ENCODE assay signal across 8 mouse cellular contexts in genomic region chr7:13010005-13010908, GRCm38 (mm10). TPM values are rescaled to one million over a fixed set of nuclear protein-coding genes. Genes with fewer than 3 reads are reported as not detected.
A peak's percentile ranks its signal among the peaks of the same experiment; 100 is the strongest.
DNase-seq lines count a peak whose midpoint lies in the region; ATAC-seq and TF ChIP-seq lines count a peak whose summit lies in the region.

Gene Zbtb45, minus strand, starts transcription at chr7:13010034.

- peak; percentile 88 for ATAC-seq in heart, embryonic 12.5 days (ENCODE audit: insufficient number of reproducible peaks, low FRiP score)
- ATAC-seq in heart, embryonic 15.5 days (replicated peaks; ENCODE audit: insufficient number of reproducible peaks, insufficient read depth, low FRiP score, low read depth): no peak; the same call in 1 of the 2 replicates
- no peak; the same call in 1 of the 2 replicates for ATAC-seq in limb, embryonic 12.5 days (ENCODE audit: insufficient number of reproducible peaks, insufficient read depth, low FRiP score, low TSS enrichment, low read depth)
- ATAC-seq in stomach, embryonic 14.5 days (ENCODE audit: insufficient number of reproducible peaks, insufficient read depth, low FRiP score, low read depth): no peak

- H3K79me2 ChIP-seq in CH12.LX (replicated peaks; ENCODE audit: control insufficient read depth, extremely low read depth, insufficient read depth, poor library complexity, severe bottlenecking): 0 out of 2 replicates have a peak, but pooled peaks cover 3% of the 10 kb centered on the region

- peak in 1 of 2 experiments; percentile 48; a peak in 2 of 4 replicates for TF ChIP-seq CTCF in CH12.LX (conservative IDR thresholded peaks at IDR 0.05 in 1 of 2, IDR thresholded peaks at IDR 0.05 in 1 of 2; ENCODE audit: low read depth in 2 of 2, low read length in 2 of 2)
- no peak for TF ChIP-seq CTCF in brain, embryonic 14.5 days (IDR thresholded peaks at IDR 0.05; ENCODE audit: borderline replicate concordance, extremely low read depth, insufficient read depth, insufficient read length)

- peak within 1 kb of the TSS; percentile 65 for H3K4me3 ChIP-seq in heart, embryonic 12.5 days
- H3K4me3 ChIP-seq in CH12.LX (replicated peaks in 1 of 3; ENCODE audit: low read depth in 2 of 3, low read length in 2 of 3, poor library complexity in 1 of 3): peak within 1 kb of the TSS; percentile 84 to 95 (median 84)
- H3K4me3 ChIP-seq in heart, embryonic 15.5 days: peak within 1 kb of the TSS; percentile 70
- peak within 1 kb of the TSS; percentile 60 for H3K4me3 ChIP-seq in limb, embryonic 12.5 days (replicated peaks)
- H3K4me3 ChIP-seq in stomach, embryonic 14.5 days (ENCODE audit: low read depth, low read length): peak within 1 kb of the TSS; percentile 49

- H3K9ac ChIP-seq in heart, embryonic 12.5 days: peak within 1 kb of the TSS; percentile 79
- H3K9ac ChIP-seq in CH12.LX (ENCODE audit: insufficient read depth, low read depth): peak within 1 kb of the TSS; percentile 94
- peak within 1 kb of the TSS; percentile 76 for H3K9ac ChIP-seq in heart, embryonic 15.5 days
- peak within 1 kb of the TSS; percentile 77 for H3K9ac ChIP-seq in limb, embryonic 12.5 days (replicated peaks)
- H3K9ac ChIP-seq in stomach, embryonic 14.5 days (replicated peaks; ENCODE audit: low read depth, low read length): peak within 1 kb of the TSS; percentile 57

- 0 out of 2 replicates have a peak, but pooled peaks have one; percentile 2 for TF ChIP-seq POLR2A in CH12.LX (IDR thresholded peaks at IDR 0.05; ENCODE audit: low read depth, low read length)
- TF ChIP-seq POLR2A in brain, embryonic 14.5 days (IDR thresholded peaks at IDR 0.05; ENCODE audit: borderline replicate concordance, extremely low read depth, insufficient read depth, insufficient read length, poor library complexity, severe bottlenecking): no peak

- in situ Hi-C loops in CH12.LX (cut with MboI; ENCODE audit: low pct_ligation_motif_present, low pct_unique_long_range_greater_than_20kb, low sequenced_read_pairs): loop anchor here (25.0 kb wide), 1 partner anchor 523 kb away; the partner anchor contains the start of gene Zfp606

- intact Hi-C loops in heart, postnatal 36 days (cut with DNase I): no loop called here

- DNase-seq in heart, postnatal 36 days: no peak
- DNase-seq in CH12.LX (ENCODE audit: extremely low read depth): no peak
- no peak for DNase-seq in brain, embryonic 14.5 days (ENCODE audit: low read depth)
- no peak for DNase-seq in ovary, adult 18-20 months (ENCODE audit: low spot score)

- H3K36me3 ChIP-seq in heart, embryonic 12.5 days: peaks cover 30% of the 10 kb centered on the region
- H3K36me3 ChIP-seq in CH12.LX (replicated peaks in 1 of 2; ENCODE audit: control insufficient read depth in 1 of 2, insufficient read depth in 1 of 2, low read length in 1 of 2): peaks cover 25 to 29% of the 10 kb centered on the region in 2 experiments
- peaks cover 23% of the 10 kb centered on the region for H3K36me3 ChIP-seq in heart, embryonic 15.5 days
- H3K36me3 ChIP-seq in limb, embryonic 12.5 days: peaks cover 26% of the 10 kb centered on the region
- peaks cover 25% of the 10 kb centered on the region for H3K36me3 ChIP-seq in stomach, embryonic 14.5 days (ENCODE audit: control insufficient read depth, insufficient read depth, low read length)

- peaks cover 24% of the 10 kb centered on the region for H3K4me1 ChIP-seq in heart, embryonic 12.5 days (replicated peaks)
- H3K4me1 ChIP-seq in CH12.LX (ENCODE audit: control insufficient read depth in 1 of 2, insufficient read depth in 2 of 2): peaks cover 8 to 14% of the 10 kb centered on the region in 2 experiments; a peak in 2 of 4 replicates
- H3K4me1 ChIP-seq in heart, embryonic 15.5 days (replicated peaks): peaks cover 22% of the 10 kb centered on the region
- peaks cover 31% of the 10 kb centered on the region for H3K4me1 ChIP-seq in limb, embryonic 12.5 days (replicated peaks)
- H3K4me1 ChIP-seq in stomach, embryonic 14.5 days (ENCODE audit: control insufficient read depth, insufficient read depth, low read length): peaks cover 8% of the 10 kb centered on the region; the same call in 1 of the 2 replicates

- dilution Hi-C loops in CH12.LX (cut with MboI; ENCODE audit: extremely low pct_ligation_motif_present, extremely low pct_unique_long_range_greater_than_20kb, low sequenced_read_pairs): no loop called here

- 15% methylated on average over 26 of the region's 26 CpGs for WGBS in heart, embryonic 12.5 days
- 17% methylated on average over 26 of the region's 26 CpGs for WGBS in heart, embryonic 15.5 days
- 19% methylated on average over 26 of the region's 26 CpGs for WGBS in limb, embryonic 12.5 days
- WGBS in stomach, embryonic 14.5 days: 12% methylated on average over 26 of the region's 26 CpGs

- no peak for TF ChIP-seq EP300 in CH12.LX (IDR thresholded peaks at IDR 0.05; ENCODE audit: low read length)

- no peak; the same call in 1 of the 2 replicates for TF ChIP-seq RAD21 in CH12.LX (IDR thresholded peaks at IDR 0.05; ENCODE audit: low read depth, low read length)

- peak within 1 kb of the TSS; percentile 83 for H3K4me2 ChIP-seq in heart, embryonic 12.5 days
- peak within 1 kb of the TSS; percentile 70 for H3K4me2 ChIP-seq in CH12.LX (ENCODE audit: insufficient read depth, low read depth, poor library complexity, severe bottlenecking)
- peak within 1 kb of the TSS; percentile 82 for H3K4me2 ChIP-seq in heart, embryonic 15.5 days
- H3K4me2 ChIP-seq in limb, embryonic 12.5 days: peak within 1 kb of the TSS; percentile 74
- H3K4me2 ChIP-seq in stomach, embryonic 14.5 days (replicated peaks; ENCODE audit: low read depth, low read length): peak within 1 kb of the TSS; percentile 69

- peaks cover 19% of the 10 kb centered on the region for H3K27me3 ChIP-seq in heart, embryonic 12.5 days (replicated peaks)
- H3K27me3 ChIP-seq in CH12.LX (replicated peaks): peaks cover 9% of the 10 kb centered on the region
- 0 out of 2 replicates have a peak, but pooled peaks cover 4% of the 10 kb centered on the region for H3K27me3 ChIP-seq in heart, embryonic 15.5 days
- peaks cover 15% of the 10 kb centered on the region for H3K27me3 ChIP-seq in limb, embryonic 12.5 days
- no peaks in the 10 kb centered on the region for H3K27me3 ChIP-seq in stomach, embryonic 14.5 days (ENCODE audit: control insufficient read depth, insufficient read depth, low read length)

- H3K27ac ChIP-seq in heart, embryonic 12.5 days (ENCODE audit: poor library complexity, severe bottlenecking): peak within 1 kb of the TSS; percentile 88
- peak within 1 kb of the TSS; percentile 89 for H3K27ac ChIP-seq in CH12.LX (ENCODE audit: insufficient read depth, low read depth)
- peak within 1 kb of the TSS; percentile 95 for H3K27ac ChIP-seq in heart, embryonic 15.5 days
- peak within 1 kb of the TSS; percentile 95 for H3K27ac ChIP-seq in limb, embryonic 12.5 days
- H3K27ac ChIP-seq in stomach, embryonic 14.5 days (ENCODE audit: low read length): peak within 1 kb of the TSS; percentile 89

- H3K9me3 ChIP-seq in heart, embryonic 12.5 days (replicated peaks): no peaks in the 10 kb centered on the region
- no peaks in the 10 kb centered on the region for H3K9me3 ChIP-seq in CH12.LX (replicated peaks; ENCODE audit: low read length)
- H3K9me3 ChIP-seq in heart, embryonic 15.5 days (replicated peaks): no peaks in the 10 kb centered on the region
- no peaks in the 10 kb centered on the region for H3K9me3 ChIP-seq in limb, embryonic 12.5 days
- no peaks in the 10 kb centered on the region for H3K9me3 ChIP-seq in stomach, embryonic 14.5 days (ENCODE audit: control insufficient read depth, low read depth, low read length)

TF ChIP-seq in CH12.LX, 34 proteins besides CTCF, POLR2A, EP300 and RAD21:
- TF ChIP-seq ZMIZ1 (IDR thresholded peaks at IDR 0.05; ENCODE audit: low read depth, low read length) (no peak; the same call in 1 of the 2 replicates), ZNF384 (IDR thresholded peaks at IDR 0.05; ENCODE audit: low read depth, low read length) (peak; percentile 81), POLR2AphosphoS2 (IDR thresholded peaks at IDR 0.05; ENCODE audit: low read depth, low read length) (0 out of 2 replicates have a peak, but pooled peaks have one; percentile 0), USF2 (conservative IDR thresholded peaks at IDR 0.05; ENCODE audit: low read depth, low read length) (no peak), CHD2 (IDR thresholded peaks at IDR 0.05; ENCODE audit: low read length) (no peak), ZKSCAN1 (IDR thresholded peaks at IDR 0.05; ENCODE audit: borderline replicate concordance, low read depth, low read length) (no peak), BHLHE40 (IDR thresholded peaks at IDR 0.05; ENCODE audit: low read depth, low read length) (no peak), MYC (IDR thresholded peaks at IDR 0.05; ENCODE audit: low read depth, low read length) (no peak), NELFE (IDR thresholded peaks at IDR 0.05; ENCODE audit: low read depth, low read length) (no peak), USF1 (IDR thresholded peaks at IDR 0.05; ENCODE audit: low read depth, low read length) (no peak), HCFC1 (IDR thresholded peaks at IDR 0.05; ENCODE audit: low read depth, low read length) (no peak), GABPA (IDR thresholded peaks at IDR 0.05; ENCODE audit: insufficient replicate concordance, low read depth, low read length) (no peak)

RNA-seq across cellular contexts. Expression of gene Zbtb45, which starts in this region (rescaled TPM):
- 16.2 and 18.7 TPM in 2 replicates for polyA plus RNA-seq in heart, embryonic 12.5 days (2016; fragmentation: Nextera tagmentation; extraction: Ambion mirVana)
- total RNA-seq in heart, postnatal 36 days (2021): 1 to 10 TPM; 7.9 to 8.8 TPM
- total RNA-seq in CH12.LX (2012; rRNA removed): 9.5 and 12.1 TPM in 2 replicates
- total RNA-seq in CH12.LX (2014; rRNA removed): 6.7 and 6.8 TPM in 2 replicates
- 16.7 and 17.1 TPM in 2 replicates for polyA plus RNA-seq in CH12.LX (2012; ENCODE audit: insufficient read length, low read depth)
- 54.8 and 54.9 TPM in 2 replicates for polyA plus RNA-seq in brain, embryonic 14.5 days (2012; rRNA removed)
- polyA plus RNA-seq in heart, embryonic 15.5 days (2015; fragmentation: Nextera tagmentation; extraction: Ambion mirVana): 12.2 and 18.0 TPM in 2 replicates
- 28.7 and 29.9 TPM in 2 replicates for polyA plus RNA-seq in limb, embryonic 12.5 days (2016; fragmentation: Nextera tagmentation; extraction: Ambion mirVana)
- 21.3 and 21.8 TPM in 2 replicates for polyA plus RNA-seq in stomach, embryonic 14.5 days (2014; fragmentation: Nextera tagmentation; extraction: Ambion mirVana)
